Mouse (Mus musculus) CD8-positive naive resting alpha-beta T cell, adult 2 months (primary cell): Measurements from ENCODE around the gene Ndufa11.

Source experiments
- DNase-seq, 2 experiments: peaks; one replicate each; pipeline ENCODE4 v3.0.0; 2022; ENCODE audit warnings: low read depth in 2 of 2, low spot score in 2 of 2

The Ndufa11 gene

DNA sequence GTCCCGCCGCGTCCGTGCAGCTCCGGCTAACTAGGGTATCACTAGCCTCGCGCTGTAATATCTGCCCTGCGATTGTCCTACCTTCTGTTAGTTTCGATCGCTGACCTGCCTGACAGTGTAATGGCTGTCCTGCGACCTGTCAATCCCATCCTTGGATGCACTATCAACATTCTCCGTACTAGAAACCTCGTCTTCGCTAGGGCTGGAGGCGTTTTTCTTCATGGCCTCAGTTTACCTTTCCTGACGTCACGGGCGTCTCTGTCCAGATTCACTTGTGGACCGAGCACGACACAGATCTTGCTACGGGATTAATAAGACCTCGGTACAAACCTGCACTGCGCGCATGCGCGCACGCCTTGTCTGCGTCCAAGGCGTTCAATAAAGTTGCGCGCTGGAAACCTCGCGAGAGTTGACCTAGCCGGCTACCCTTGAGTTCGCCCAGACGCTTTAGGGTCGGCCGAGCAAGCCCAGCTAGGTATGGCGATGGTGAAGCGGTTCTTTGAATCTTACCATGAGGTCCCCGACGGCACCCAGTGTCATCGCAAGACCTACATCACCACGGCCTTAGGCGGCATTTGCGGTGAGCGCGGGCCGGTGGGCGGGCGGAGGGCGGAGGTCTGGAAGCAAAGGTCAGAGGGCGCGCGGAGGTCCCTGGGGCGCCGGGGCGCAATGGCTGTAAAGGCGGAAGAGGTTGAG lies at the start of gene Ndufa11, which contains the start of gene Vmac:
Ndufa11 (plus strand) TSS at position 405 of the 696 bp plus-strand sequence.
Vmac (minus strand) TSS at position 660 of the 696 bp plus-strand sequence.
- DNase-seq: peak; percentile 87 to 91

DNA sequence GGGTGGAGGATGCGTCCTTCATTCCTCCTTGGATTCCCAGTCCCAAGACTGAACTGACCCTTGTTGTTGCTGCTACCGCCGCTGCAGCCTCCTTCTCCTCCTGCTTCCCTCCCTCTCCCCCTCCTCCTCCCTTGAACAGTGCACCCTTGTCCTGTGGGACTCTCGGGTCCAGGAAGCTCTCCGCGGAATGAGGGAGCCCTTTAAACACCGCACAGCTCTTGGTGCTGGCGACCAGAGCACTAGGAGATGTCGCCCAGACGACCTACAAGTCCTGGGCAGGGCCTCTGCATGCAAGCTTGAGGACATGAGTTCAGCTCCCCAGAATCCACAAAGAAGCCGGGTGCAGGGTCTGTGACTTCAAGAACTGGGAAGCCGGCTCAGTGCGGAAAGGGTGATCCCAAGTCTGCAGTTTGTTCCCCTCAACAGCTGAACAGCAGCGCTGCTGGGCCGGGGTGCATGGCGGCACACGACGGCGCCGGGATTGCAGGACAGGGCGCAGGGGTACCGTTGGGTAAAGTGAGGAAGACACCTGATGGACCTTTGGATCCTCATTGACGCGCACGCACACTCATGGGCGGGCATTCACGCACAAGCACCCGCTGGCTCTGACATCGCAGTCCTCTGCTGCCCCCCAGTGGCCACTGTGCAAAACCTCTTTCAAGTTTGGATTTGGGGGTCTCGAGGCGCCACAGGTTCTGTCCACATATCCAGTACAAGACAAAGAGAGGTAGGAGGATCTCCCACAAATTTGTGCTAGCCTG lies 49.0 kb upstream of the Ndufa11 start:
- peak; percentile 79 to 85 for DNase-seq

DNA sequence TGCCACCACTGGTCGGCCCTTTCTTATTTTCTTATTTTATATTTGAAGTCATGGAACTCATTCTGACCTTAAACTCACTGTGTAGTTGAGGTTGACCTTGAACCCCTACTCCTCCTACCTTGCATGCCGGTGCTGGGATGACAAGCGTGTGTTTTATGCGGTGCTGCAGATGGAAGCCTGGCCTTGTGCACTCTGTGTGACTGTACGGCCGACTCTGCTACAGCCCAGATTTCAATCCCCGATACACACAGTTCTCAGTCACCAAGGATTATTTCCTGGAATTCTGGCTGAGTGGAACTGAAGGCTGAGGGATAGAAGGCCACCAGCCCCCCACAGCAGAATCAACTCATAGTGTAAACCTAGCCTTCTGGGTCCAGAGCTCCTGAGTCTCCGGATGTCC lies 47.8 kb upstream of the Ndufa11 start:
- no peak for DNase-seq

DNA sequence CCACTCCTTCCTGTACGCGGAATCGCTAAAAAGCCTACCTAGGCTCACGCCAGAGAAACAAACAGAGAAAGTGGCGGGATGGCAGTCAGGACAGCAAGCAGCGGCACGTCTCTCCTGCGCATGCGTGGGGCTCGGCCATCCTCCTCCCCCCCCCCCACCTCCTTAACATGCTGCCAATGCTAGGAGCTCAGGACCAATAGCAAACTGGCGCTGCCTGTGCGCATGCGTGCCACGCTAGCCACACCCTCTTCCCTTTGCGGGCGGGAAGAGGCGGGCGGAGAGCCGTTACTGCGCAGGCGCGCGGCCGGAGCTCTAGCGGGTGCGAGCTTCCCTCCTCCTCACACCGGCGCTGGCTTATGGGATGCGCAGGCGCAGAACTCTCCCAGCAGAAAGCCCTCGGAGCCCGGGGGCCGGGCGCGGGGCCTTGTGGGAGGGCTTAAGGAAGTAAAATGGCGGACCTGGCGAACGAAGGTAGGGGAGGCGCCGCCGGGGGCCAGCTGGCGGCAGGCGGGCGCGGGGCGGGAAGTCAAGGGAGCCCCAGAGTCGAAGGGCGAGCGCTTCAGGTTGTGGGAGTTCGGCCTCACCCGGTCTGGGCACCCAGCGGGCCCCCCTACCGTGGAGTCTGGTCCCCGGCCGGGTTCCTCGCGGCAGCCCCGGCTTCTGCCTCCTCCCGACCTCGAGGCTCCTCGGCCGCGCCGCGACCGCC lies 44.5 kb upstream of the Ndufa11 start, which contains the start of gene Ranbp3:
Ranbp3 (plus strand) TSS at position 354 of the 706 bp plus-strand sequence.
- peak; percentile 98 to 99 for DNase-seq

DNA sequence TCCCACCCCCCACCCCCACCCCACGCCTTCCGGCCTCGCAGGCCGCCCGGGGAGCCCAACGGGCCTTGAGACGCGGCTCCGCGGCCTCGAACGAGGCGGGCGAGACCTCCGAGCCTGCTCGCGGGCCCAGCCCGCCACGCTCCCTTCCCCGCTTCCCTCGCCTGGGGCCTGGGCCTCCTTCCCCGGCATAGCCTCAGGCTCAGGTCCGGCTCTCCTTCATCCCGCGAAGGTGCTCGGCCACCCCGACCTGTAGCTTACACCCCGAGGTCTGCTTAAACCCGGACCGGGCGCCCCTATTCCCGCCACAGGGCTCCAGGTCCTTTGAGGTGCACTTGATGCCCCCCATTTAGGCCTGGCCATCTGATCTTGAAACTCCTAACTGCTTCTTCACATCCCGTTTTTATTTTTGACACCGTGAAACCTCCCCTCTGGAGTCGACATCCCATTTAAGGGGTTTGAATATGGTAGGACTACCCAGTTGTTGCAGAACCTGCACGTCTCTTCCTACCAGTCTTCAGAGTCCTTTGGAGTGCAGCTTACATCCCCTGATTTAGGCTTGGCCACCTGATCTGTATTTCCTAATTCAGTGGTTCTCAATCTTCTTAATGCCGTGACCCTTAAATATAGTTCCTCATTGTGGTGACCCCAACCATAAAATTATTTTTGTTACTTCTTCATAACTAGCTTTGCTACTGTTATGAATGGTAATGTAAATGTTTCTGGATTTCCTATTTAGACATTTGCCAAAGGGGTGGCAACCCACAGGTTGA lies 43.7 kb upstream of the Ndufa11 start:
- peak in 1 of 2 experiments; percentile 25 for DNase-seq

DNA sequence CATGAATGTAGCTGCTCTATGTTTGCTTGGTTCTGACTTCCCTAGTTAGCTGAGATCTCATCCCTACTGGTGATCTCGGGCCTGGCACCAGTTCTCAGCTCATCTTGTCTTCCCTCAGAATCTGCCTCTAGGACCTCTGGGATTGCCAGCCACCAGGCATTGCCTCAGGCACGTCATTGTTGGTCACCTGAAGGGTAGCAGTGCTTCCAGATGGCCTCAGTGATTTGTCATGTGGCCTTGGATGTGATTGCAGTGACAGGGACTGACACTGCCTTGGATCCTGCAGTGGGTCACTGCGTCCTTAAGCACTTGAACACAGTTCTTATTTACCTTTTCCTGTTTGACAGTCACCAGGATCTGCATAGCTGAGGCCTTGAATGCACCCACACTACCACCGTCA lies 35.8 kb upstream of the Ndufa11 start:
- no peak for DNase-seq

DNA sequence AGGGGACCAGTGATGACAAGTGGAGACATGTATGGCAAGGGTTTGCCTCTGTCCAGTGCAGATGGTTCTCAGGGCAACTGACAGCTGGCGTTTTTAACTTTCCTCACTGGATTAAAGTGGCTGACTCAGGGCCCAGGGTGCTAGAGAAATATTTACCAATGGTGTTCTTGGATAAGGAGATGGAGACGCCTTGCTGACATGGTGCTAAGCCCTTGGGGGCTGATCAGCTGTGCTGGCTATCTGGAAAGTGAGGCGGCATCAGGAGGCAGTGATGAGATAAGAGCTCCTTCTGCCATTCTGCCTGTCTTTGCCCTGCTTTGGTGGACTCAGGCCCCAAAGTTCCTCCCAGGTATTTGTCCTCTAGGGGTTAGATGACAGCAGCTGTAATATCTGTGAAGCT lies 34.7 kb upstream of the Ndufa11 start:
- no peak for DNase-seq

DNA sequence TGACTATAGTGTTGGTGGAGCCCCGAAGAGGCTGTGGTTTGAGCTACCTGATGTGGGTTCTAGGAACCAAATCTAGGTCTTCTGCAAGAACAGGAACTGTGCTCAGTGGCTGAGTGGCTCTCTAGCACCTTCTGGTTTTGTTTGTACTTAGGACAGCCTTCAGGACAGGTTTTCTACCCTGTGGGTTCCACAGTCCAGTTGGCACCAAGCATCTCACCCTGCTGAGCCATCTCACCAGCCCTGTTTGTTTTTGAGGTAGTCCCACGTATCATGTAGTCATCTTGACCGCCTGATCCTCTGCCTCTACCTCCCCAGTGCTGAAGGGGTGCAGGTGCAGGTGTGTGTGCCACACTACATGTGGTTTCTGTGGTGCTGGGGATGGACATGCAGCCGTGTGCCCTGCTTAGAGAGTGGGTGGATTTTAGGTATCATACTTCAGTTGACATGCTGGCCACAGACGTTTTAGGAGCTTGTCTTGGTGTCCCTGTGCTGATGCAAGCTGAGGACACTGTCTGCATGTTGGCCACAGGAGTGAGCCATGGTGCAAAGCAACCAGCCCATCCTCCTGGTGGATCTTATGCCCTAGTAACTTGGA lies 33.9 kb upstream of the Ndufa11 start:
- no peak for DNase-seq

DNA sequence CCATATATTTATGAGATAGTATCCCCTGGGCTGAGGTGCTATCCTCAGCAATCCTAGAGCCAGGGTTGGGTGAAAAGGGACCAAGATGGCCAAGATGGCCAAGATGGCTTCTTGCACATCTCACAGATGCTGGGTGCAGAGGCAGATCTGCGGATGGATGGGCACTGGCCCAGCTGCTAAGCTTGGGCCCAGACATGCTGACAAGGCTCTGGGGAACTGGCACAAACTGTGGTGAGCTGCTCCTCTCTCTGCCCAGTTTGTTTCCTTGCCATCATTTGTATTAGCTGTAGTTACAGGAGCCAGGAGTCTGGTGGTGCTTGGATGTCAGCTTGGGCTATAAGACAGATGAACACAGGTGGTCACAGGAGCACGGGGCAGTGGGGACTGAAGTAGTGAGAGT lies 32.9 kb upstream of the Ndufa11 start:
- no peak for DNase-seq

DNA sequence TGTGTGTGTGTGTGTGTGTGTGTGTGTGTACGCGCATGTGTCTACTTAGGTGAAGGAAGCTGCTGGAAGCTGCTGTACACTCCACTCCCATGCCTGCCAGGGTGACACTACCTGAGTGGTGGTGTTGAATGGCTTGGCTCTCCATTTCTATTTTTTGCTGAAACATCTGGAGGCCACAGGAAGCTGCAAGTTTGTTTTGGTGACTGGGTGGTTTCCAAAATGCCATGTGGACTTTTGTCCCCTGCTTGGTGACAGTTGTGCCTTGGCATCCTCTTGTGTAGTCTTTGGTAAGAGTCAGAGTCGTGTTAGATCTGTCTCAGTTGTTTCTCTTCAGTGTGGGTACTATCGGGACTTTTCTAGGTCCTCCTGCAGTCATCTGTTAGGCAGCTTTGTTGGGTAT lies 30.8 kb upstream of the Ndufa11 start:
- no peak for DNase-seq

DNA sequence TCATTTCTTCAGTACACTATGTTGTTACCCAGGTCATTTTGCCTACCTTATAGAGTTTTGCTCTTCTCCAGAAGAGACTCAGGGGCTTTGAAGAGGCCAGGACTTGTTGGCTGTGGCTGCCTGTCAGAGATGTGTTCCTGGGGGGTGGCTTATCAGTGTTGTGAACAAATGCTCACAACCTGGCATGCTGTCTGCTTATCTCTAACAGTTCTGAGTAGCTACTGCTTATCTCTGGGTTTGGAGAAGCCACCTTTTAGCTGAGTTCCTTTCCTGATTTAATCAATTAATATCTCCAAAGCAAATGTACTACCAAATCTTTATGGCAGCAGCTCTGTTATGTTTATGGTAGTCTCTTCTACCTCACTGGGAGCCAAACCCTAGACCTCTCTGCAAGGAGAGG lies 29.5 kb upstream of the Ndufa11 start:
- no peak for DNase-seq

DNA sequence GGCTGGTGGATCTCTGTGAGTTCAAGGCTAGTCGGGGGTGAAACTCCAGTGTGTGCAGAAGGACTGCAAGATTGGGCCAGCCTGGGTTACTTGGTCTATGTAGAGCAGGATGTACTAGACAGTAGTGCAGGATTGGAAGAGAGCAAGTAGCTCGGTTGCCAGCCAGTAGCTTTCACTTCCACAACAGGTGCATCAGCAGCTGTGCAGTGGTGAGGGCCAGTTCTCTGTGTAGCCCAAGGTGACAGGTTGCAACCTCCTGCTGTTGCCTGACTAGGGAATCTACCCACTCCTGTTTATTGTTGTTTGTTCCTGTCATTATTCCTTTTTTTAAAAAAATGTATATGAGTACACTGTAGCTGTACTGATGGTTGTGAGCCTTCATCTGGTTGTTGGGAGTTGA lies 28.9 kb upstream of the Ndufa11 start:
- DNase-seq: no peak

DNA sequence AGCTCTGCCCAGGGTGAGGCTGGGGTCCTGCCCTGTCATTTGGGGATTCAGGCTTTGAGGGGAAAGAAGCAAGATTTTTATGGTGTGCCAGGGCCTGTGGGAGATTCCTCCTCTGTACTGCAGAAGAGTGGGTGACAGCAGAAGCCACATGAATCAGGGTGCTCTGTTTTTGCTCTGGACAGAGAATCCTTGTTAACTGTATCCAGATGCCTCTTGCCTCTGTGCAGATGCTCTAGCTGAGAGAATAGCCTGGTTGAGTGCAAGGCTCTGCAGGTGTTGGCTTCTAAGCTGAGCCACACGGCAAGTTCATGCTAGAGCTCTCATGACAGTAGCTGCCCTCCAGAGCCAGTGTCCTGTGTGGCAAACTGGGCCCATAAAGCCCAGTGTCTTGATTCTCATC lies 24.2 kb upstream of the Ndufa11 start:
- DNase-seq: no peak

DNA sequence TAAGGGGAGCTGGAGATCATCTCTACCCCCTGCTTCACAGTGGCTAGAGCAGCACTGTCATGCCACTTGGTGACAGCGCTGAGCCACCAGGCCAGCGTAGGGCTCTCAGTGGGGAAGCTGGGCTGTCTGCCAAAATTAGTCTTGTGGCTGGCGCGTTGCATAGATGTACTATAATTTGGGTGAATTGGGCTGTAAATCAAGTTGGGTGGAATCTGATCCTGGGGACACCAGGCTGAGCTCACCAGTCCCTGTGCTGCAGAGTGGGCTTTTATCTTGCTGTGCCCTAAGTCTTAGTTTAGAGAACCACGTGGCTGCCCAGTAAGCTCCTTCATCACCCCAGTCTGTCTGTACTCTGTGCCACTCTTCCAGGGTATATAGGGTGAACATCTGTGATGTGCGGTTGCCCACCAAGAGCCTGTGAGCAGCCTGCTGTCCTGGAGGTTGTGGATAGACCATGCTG lies 23.7 kb upstream of the Ndufa11 start:
- DNase-seq: no peak

DNA sequence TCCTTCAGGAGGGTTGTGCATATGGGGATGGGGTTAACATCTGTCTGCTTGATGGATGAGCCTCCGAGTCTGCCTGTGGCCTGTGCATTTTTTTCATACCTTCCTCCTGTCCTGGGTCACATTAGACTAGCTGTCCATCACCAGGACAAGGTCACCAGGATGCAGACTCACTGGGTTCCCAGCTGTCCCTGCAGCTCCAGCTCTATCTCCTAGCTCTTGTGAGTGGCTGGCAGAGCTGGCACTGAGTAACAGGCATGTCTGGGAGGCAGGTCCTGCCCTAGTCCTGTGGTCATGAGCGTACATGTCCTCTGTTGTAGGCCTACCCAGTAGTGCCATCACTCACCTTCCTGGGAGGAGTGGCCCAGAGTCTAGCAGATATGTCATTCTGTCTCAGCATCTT lies 17.1 kb upstream of the Ndufa11 start:
- no peak for DNase-seq

DNA sequence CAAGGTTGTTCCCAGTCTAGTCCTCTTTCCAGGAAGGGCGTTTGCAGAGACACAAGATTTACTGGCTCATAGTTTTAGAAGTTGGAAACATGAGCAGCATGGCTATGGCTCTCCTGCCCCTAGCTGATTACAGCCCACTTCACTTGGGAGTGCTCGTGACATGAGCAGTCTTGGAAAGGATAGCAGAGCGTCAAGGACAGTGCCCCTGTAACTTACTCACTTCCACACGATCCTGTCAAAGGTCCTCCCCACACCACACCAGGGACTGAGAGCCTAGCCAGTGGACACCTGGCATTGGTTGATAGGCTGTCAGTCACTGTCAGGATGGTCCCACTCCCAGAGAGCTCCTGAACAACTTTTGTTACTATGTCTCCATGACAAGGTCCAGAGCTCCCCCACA lies 14.5 kb upstream of the Ndufa11 start:
- no peak for DNase-seq

DNA sequence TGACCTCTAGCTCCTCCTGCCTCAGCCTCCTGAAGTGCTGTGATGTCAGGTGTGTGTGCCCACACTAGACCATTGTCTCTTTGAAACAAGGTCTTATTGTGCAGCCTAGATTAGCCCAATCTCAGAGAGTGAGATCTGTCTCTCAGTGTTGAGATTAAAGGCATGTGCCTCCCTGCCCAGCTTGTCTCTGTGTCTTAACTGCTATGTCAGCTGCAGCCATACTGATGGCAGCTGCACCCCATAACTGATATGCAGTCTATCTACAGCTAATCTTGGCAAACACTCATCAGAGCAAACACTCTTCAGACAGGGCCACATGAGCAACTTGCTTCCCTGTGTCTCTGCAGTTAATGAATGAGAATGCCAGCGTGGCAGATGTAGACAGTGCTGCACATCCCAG lies 11.1 kb upstream of the Ndufa11 start:
- no peak for DNase-seq

DNA sequence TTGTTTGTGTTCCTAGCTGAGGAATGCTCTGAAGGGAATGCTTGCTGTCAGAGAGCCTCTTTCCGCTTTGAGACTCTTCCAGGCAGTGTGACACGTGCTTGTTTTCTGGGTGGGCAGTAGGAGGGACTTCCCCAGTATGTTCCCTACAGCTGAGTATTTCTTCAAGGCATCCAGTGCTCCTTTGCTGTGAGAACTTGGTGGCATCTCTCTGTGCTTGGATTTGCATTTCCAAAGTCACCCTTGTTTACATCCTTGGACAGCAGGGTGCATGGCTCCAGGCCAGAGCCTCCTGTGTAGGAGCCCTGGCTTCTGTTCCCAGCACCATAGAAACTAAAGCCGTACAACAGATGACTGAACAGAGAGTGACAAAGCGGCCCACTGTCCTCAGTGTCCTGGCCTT lies 8.9 kb upstream of the Ndufa11 start:
- DNase-seq: no peak

DNA sequence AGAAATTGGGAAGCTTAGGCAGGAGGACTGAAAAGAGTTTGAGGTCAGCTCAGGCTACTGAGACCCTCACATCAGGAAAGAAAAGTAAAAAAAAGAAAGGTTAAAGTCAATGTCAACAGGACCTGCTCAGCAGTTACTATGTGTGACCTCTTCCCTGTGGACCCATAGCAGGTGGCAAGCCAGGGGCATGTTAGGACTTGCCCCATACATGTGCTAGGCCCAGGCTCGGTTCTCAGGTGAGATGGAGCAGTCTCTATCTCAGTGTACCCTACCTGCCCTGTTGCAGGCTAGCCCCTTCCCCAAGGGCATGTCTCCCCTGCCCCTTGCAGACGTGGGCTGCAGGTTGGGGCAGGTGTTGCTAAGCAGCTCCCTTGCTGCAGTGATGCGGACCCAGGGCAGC lies 7.9 kb upstream of the Ndufa11 start:
- DNase-seq: no peak

DNA sequence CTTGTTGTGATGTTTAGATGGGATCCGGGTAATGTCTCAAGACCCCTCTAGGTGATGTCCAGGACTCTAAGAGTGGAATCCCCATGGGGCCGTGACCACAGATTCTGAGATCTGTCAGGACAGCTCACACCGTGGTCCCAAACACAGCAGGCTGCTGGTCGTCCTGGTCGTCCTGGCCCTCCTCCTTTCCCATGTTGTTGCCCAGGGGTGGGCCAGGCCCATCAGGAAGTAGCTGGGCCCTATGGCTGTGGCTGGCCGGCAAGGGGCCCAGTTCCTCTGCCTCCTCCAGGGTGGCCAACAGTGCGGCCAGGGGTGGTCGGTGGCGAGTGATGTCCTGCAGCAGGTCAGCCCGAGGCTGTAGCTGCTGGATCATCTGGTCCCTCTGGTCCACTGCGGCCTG lies 2.2 kb upstream of the Ndufa11 start:
- DNase-seq: no peak
